Mouse (Mus musculus) stomach, postnatal 0 days (tissue): ENCODE results near the gene Hrk.

ENCODE experiments used
- CTCF ChIP-seq: IDR thresholded peaks from 2 replicates; pipeline ENCODE4 v1.5.1; 2016; ENCODE audit warnings: antibody characterized with exemption, low read depth, mild to moderate bottlenecking, moderate library complexity
- EP300 ChIP-seq: optimal IDR thresholded peaks from 2 replicates; pipeline ENCODE3; 2016; ENCODE audit warnings: antibody characterized with exemption

GRCm38 (mm10) chr5:118188356-118188755 lies 23.9 kb downstream of the Hrk start:
- no peak for TF ChIP-seq CTCF
- no peak for TF ChIP-seq EP300
